Mouse (Mus musculus): Measurements from ENCODE around the gene Cdh18.

GRCm38 (mm10) chr15:23104668-23105380 is 556.0 kb downstream of the Cdh18 start:
- TF ChIP-seq GATA1 (IDR thresholded peaks at IDR 0.05; ENCODE audit: low read length), result no peak
- TF ChIP-seq TAL1 (IDR thresholded peaks at IDR 0.05; ENCODE audit: low read length), result no peak
